Mouse (Mus musculus): ENCODE results near the gene Parp3. TPM values are rescaled to one million over a fixed set of nuclear protein-coding genes. Genes with fewer than 3 reads are reported as not detected.

Parp3 gene
- polyA plus RNA-seq, 1 experiment from 2014 or later, result 5.8 TPM

GRCm38 (mm10) chr9:106454888-106455681 lies 21.7 kb downstream of the Parp3 start:
- H3K4me3 ChIP-seq (ENCODE audit: low read depth, low read length), result peak overlapping the region; percentile 61
- no peaks in the 10 kb centered on the region for H3K9me3 ChIP-seq (ENCODE audit: control insufficient read depth, low read length)
- no peak overlapping the region for H3K27ac ChIP-seq (replicated peaks)
- ATAC-seq (ENCODE audit: low FRiP score, low TSS enrichment) (no peak), DNase-seq (ENCODE audit: low spot score) (no peak)
- TF ChIP-seq CTCF (IDR thresholded peaks at IDR 0.05; ENCODE audit: low read depth) (no peak), EP300 (optimal IDR thresholded peaks at IDR 0.05) (no peak)
- peaks cover 19% of the 10 kb centered on the region for H3K4me1 ChIP-seq (replicated peaks; ENCODE audit: control insufficient read depth, insufficient read depth)
- peak overlapping the region; percentile 78 for H3K4me2 ChIP-seq (replicated peaks; ENCODE audit: low read depth)
- no peaks in the 10 kb centered on the region for H3K36me3 ChIP-seq (ENCODE audit: control insufficient read depth, insufficient read depth, low read length)
- peak overlapping the region; percentile 72 for H3K9ac ChIP-seq (ENCODE audit: low read length)
- no peaks in the 10 kb centered on the region for H3K27me3 ChIP-seq (ENCODE audit: control insufficient read depth, insufficient read depth, low read length)
- 23% methylated on average over 16 of the region's 17 CpGs for WGBS

- 7% methylated on average over 20 of the region's 20 CpGs for WGBS
- peak overlapping the region; percentile 78 for H3K4me2 ChIP-seq (replicated peaks; ENCODE audit: low read depth)
- peak; percentile 7 for ATAC-seq (ENCODE audit: low FRiP score, low TSS enrichment)
Measured at GRCm38 (mm10) chr9:106454071-106454761, 22.5 kb downstream of the Parp3 start.

GRCm38 (mm10) chr9:106453271-106454070 lies 23.3 kb downstream of the Parp3 start, which contains the start of gene Pcbp4:
Pcbp4 (plus strand) TSS chr9:106453291.
- Histone ChIP-seq H3K36me3 (ENCODE audit: control insufficient read depth, insufficient read depth, low read length) (no peaks in the 10 kb centered on the region), H3K4me1 (replicated peaks; ENCODE audit: control insufficient read depth, insufficient read depth) (peaks cover 25% of the 10 kb centered on the region), H3K4me3 (ENCODE audit: low read depth, low read length) (peak within 1 kb of the TSS; percentile 61), H3K27ac (replicated peaks) (peak within 1 kb of the TSS; percentile 65), H3K9ac (ENCODE audit: low read length) (peak within 1 kb of the TSS; percentile 72), H3K4me2 (replicated peaks; ENCODE audit: low read depth) (peak within 1 kb of the TSS; percentile 78), H3K27me3 (ENCODE audit: control insufficient read depth, insufficient read depth, low read length) (no peaks in the 10 kb centered on the region), H3K9me3 (ENCODE audit: control insufficient read depth, low read length) (no peaks in the 10 kb centered on the region)
- ATAC-seq (ENCODE audit: low FRiP score, low TSS enrichment) (peak; percentile 68), DNase-seq (ENCODE audit: low spot score) (peak; percentile 78)
- WGBS, result under 1% methylated on average over 38 of the region's 74 CpGs
- TF ChIP-seq EP300 (optimal IDR thresholded peaks at IDR 0.05) (no peak), CTCF (IDR thresholded peaks at IDR 0.05; ENCODE audit: low read depth) (no peak)

More at GRCm38 (mm10) chr9:106454071-106454761, 22.5 kb downstream of the Parp3 start:
- peak overlapping the region; percentile 72 for H3K9ac ChIP-seq (ENCODE audit: low read length)
- DNase-seq (ENCODE audit: low spot score), result no peak
- H3K9me3 ChIP-seq (ENCODE audit: control insufficient read depth, low read length), result no peaks in the 10 kb centered on the region
- H3K4me1 ChIP-seq (replicated peaks; ENCODE audit: control insufficient read depth, insufficient read depth), result peaks cover 22% of the 10 kb centered on the region
- H3K27ac ChIP-seq (replicated peaks), result peak overlapping the region; percentile 65
- no peaks in the 10 kb centered on the region for H3K27me3 ChIP-seq (ENCODE audit: control insufficient read depth, insufficient read depth, low read length)
- peak overlapping the region; percentile 61 for H3K4me3 ChIP-seq (ENCODE audit: low read depth, low read length)
- no peaks in the 10 kb centered on the region for H3K36me3 ChIP-seq (ENCODE audit: control insufficient read depth, insufficient read depth, low read length)
- TF ChIP-seq EP300 (optimal IDR thresholded peaks at IDR 0.05), result no peak
- no peak for TF ChIP-seq CTCF (IDR thresholded peaks at IDR 0.05; ENCODE audit: low read depth)

- H3K27me3 ChIP-seq (ENCODE audit: control insufficient read depth, insufficient read depth, low read length), result no peaks in the 10 kb centered on the region
- peak overlapping the region; percentile 61 for H3K4me3 ChIP-seq (ENCODE audit: low read depth, low read length)
- ATAC-seq (ENCODE audit: low FRiP score, low TSS enrichment), result no peak; the same call in 1 of the 2 replicates
- no peaks in the 10 kb centered on the region for H3K36me3 ChIP-seq (ENCODE audit: control insufficient read depth, insufficient read depth, low read length)
- 21% methylated on average over 7 of the region's 7 CpGs for WGBS
- TF ChIP-seq CTCF (IDR thresholded peaks at IDR 0.05; ENCODE audit: low read depth) (no peak), EP300 (optimal IDR thresholded peaks at IDR 0.05) (no peak)
- H3K4me2 ChIP-seq (replicated peaks; ENCODE audit: low read depth), result peak overlapping the region; percentile 78
- no peak for DNase-seq (ENCODE audit: low spot score)
- H3K9ac ChIP-seq (ENCODE audit: low read length), result no peak overlapping the region; the same call in 1 of the 2 replicates
- no peaks in the 10 kb centered on the region for H3K9me3 ChIP-seq (ENCODE audit: control insufficient read depth, low read length)
- H3K27ac ChIP-seq (replicated peaks), result no peak overlapping the region
- peaks cover 28% of the 10 kb centered on the region for H3K4me1 ChIP-seq (replicated peaks; ENCODE audit: control insufficient read depth, insufficient read depth)
Measured at GRCm38 (mm10) chr9:106452821-106453220, 23.9 kb downstream of the Parp3 start.

- no peaks in the 10 kb centered on the region for H3K9me3 ChIP-seq (ENCODE audit: control insufficient read depth, low read length)
- no peak for ATAC-seq (ENCODE audit: low FRiP score, low TSS enrichment)
- H3K9ac ChIP-seq (ENCODE audit: low read length), result no peak overlapping the region
- H3K4me3 ChIP-seq (ENCODE audit: low read depth, low read length), result no peak overlapping the region
- H3K36me3 ChIP-seq (ENCODE audit: control insufficient read depth, insufficient read depth, low read length), result no peaks in the 10 kb centered on the region
- no peaks in the 10 kb centered on the region for H3K27me3 ChIP-seq (ENCODE audit: control insufficient read depth, insufficient read depth, low read length)
- WGBS, result 57% methylated on average over 6 of the region's 6 CpGs
- H3K27ac ChIP-seq (replicated peaks), result no peak overlapping the region
- peaks cover 29% of the 10 kb centered on the region for H3K4me1 ChIP-seq (replicated peaks; ENCODE audit: control insufficient read depth, insufficient read depth)
- no peak for DNase-seq (ENCODE audit: low spot score)
- no peak overlapping the region for H3K4me2 ChIP-seq (replicated peaks; ENCODE audit: low read depth)
- TF ChIP-seq EP300 (optimal IDR thresholded peaks at IDR 0.05), result no peak
- TF ChIP-seq CTCF (IDR thresholded peaks at IDR 0.05; ENCODE audit: low read depth), result no peak
Measured at GRCm38 (mm10) chr9:106452351-106452750, 24.4 kb downstream of the Parp3 start.
